Mouse (Mus musculus): ENCODE data around the gene A930033H14Rik.

The A930033H14Rik gene

DNA sequence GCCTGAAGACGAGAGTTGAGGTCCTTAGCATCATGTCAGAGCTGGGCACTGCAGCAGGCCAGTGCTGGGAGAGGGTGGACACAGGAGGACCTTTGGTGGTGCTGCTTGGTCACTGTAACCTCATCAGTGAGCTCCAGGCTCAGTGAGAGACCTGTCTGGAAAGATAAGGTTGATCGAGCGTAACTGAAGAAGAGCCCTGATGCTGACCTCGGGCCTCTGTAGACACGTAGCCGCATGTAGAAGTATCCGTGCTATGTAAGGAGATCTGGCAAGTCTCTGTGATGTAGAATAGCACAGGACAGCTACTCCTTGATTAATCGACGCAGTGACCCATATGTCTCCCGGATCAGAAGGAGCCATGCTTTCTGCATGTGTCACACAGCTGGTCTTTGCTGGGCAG, 19.2 kb downstream of the A930033H14Rik start:
- in situ Hi-C loops (cut with MboI), result no loop called here

DNA sequence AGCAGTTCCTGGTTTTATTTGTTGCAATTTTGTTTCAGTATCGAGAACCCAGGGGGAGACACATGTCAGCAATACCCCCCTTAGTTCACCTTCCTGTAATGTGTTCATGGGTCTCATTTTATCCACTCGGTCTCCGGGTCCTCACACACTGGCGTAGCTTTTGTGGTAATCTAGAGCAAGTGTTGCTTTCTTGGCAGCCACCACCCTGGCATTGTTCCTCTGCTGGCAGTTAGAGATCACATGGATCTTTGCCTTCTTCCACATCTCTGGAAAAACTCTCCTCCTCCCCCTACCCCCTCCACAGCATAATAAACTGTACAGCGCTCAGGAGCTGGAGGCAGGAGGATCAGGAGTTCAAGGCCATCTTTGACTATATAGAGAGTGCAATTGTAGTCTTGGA, 20.6 kb downstream of the A930033H14Rik start:
- in situ Hi-C loops (cut with MboI), result no loop called here

DNA sequence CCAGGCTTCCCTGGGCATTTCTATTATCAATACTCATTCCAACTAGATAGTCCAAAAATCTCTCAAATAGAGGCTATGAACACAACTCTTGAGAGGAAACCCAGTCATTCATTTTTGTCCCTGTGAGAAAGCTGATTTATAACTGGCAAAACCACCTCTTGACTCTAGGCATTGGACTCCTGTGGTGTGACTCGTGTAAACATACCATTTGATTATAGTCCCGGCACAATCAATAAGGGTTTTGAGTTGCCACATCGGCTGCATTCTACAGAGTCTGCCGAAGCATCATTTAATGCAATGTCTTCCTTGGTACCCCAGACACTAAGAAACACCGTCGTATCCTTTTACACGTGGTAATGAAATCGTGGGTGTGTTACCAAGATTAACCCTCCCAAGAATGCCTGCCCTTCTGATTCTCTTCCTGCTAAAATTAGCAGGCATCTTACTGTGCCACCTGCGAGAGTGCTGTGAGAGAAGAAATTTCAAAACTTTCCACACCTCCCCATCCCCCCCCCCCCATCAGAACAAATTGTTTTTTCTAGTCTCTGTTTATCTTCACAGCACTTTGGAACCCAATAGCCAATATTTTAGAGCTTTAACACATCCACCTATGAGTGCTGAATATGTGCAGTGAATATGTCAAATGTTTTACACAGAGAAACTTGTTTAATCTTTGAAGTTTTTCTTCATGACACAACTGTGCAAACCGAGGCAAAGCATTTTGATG, 22.3 kb downstream of the A930033H14Rik start:
- in situ Hi-C loops (cut with MboI), result no loop called here

DNA sequence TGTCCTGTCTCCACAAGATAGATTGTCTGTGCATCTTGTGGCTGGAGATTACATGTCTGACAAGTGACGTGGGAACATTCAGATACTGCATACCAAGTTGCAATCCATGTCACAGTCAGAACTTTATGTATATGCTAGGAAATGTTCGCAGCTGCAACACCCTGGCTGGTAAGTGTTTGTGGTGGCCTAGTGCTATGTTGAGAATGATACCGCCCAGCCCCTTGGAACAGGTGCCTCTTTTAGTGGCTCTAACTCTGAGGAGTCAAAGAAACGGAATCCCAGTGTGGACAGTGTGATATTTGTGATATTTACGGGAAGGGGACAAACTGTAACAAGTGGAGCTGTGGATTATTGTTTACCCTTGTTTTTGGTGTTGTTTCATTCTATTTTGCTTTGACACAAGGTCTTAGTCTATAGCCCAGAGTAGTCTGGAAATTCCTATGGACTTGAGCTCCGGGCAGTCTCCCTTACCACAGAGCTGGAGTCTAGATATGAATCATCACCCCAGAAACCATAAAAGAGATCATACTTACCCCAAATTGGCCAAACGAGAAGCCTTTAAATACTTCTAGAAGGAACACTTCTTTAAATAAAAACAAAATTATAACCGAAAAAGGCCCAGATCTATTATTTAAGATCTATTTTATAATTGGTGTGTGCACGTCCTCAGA, 25.0 kb downstream of the A930033H14Rik start:
- in situ Hi-C loops (cut with MboI), result loop anchor here (5.0 kb wide), 1 partner anchor 119 kb away; no protein-coding TSS in a partner anchor

DNA sequence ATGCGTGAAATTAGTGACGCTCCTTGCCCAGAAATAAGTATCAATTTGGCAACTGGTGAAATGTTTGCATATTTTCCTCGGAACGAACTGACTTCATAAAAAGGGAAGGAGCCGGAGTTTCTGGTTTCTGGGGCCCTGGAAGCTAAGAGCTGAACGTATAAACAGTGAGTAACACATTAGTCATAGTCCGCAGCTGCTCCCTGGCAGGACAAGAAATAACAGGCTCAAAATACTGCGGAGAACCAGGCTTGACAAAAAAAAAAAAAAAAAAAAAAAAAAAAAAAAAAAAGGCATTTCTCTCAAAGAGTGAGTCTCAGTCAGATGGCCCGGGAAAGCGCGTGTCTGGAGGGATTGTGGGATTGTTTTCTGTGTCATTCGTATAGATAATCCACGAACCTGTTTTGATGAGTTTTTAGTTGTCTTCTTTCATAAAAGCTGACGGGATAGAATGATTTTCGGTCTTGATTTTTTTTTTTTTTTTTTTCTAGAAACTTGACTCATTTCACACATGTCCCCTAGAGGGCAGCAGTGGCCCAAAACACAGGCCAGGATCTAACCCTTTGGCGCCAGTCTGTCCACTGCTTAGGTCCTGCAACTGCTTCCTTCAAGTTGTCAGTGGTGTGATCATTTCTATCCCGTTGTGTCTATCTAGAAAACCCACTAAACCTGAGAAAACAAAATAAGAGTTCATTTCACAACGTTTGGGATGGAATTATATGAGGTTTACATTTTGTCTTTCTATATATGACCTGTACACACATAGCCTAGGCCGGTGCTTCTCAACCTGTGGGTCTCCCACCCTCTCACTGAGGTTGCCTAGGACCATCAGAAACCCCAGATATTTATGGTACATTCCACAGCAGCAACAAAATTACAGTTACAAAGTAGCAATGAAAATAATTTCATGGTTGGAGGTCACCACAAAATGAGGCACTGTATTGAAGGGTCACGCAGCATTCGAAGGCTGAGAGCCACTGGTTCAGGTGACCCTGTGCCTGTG, 26.7 kb downstream of the A930033H14Rik start:
- in situ Hi-C loops (cut with MboI), result loop anchor here (5.0 kb wide), 1 partner anchor 121 kb away; no protein-coding TSS in a partner anchor

DNA sequence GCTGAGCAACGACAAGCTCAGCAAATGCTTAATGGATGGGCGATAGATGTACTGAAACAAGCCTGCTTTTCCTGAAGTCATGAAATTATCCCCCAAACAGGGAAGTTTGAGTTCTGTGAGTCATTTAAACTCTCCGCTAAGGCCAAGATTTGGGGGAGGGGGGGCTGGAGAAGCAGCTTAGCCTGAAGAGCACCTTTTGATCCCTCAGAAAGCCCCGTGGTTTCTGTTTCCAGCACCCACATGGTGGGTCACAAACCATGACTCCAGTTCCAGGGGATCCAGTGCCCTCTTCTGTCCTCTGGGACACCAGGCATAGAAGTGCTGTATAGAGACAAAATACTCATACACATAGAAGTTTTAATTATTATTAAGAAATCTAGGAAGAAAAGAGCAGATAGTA, 27.5 kb downstream of the A930033H14Rik start:
- in situ Hi-C loops (cut with MboI), result loop anchor here (5.0 kb wide), 1 partner anchor 122 kb away; no protein-coding TSS in a partner anchor

DNA sequence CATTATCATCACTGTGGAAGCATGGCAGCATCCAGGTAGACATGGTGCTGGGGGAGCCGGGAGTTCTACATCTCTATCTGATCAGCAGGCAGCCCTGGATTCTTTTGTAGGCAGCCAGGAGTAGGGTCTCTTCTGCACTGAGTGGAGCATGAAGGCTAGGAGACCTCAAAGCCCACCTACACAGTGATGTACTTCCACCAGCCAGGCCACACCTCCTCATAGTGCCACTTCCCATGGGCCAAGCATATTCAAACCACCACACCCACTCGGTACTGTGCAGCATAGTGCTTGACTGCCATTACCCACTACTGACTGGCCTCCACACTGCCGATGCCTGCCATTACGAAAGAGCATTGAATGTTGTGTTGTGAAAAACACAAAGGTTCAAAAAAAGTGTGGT, 28.0 kb downstream of the A930033H14Rik start:
- in situ Hi-C loops (cut with MboI), result loop anchor here (5.0 kb wide), 1 partner anchor 122 kb away; no protein-coding TSS in a partner anchor

DNA sequence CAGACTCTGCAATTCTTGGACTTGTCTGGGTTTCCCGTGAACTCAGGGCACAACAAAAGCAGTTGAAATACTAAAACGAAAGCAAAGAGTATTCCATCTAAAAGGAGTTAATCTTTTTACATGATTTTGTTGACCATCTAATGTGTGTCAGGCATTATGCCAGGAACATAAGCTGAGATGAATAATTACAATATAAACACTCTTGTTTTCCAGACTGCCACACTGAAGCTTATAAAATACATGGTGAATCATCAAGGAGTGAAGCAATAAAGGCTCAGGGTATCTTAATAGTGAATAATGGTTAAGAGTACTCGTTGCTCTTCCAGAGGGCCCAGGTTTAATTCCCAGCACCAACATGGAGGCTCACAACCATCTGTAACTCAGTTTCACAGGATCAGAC, 31.9 kb downstream of the A930033H14Rik start:
- in situ Hi-C loops (cut with MboI), result no loop called here

DNA sequence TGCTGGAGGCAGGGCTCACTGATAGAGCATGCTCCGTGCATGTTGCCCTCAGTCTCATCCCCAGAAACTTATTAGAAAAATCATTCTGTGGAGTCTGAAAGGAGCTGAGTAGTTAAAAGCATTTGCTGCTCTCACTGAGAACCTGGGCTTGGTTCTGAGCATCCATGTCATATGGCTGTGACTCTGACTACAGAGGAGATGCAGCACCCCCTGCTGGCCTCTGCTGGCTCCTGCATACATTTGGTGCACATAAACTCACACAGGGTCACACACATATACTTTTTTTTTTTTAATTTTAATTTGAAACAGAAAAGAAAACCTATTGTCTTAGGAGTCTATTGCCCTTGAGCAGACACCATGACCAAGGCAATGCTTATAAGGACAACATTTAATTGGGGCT, 33.6 kb downstream of the A930033H14Rik start:
- in situ Hi-C loops (cut with MboI), result no loop called here

DNA sequence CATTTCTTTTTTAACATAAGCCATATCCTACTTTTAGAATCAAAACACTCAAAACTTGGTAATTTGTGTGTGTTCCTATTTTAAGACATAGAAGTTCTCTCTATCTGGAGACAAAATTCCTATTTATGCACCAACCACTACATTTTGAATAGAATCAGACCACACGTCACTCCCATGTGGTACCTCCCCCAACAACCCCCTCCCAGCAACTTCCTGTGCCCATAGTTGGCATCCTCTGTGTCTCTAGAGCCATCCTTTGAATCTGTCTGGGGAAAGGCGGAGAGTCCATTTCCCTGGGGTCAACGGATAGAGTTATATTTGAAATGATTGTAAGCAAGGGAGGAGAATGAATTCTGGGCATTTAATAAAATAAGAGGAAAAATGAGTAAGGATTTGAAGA, 36.8 kb downstream of the A930033H14Rik start:
- in situ Hi-C loops (cut with MboI), result no loop called here

DNA sequence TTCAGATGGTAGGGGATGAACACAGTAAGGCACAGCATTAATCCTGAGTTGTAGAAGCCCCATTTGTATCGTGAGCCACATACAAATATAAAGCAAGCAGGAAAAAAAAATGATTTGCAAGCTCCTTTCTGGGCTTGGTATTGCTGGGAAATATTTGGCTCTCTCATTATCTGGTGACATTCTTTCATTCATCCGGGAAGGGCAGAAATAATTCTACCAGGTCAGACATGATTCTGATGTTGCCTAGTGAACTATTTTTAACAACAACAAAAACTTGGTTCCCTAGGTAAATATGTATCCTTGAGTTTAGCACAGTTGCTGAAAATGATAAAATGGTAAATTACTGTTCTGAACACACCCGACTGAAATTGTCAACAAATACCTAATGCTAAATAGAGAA, 40.5 kb downstream of the A930033H14Rik start:
- in situ Hi-C loops (cut with MboI), result no loop called here

DNA sequence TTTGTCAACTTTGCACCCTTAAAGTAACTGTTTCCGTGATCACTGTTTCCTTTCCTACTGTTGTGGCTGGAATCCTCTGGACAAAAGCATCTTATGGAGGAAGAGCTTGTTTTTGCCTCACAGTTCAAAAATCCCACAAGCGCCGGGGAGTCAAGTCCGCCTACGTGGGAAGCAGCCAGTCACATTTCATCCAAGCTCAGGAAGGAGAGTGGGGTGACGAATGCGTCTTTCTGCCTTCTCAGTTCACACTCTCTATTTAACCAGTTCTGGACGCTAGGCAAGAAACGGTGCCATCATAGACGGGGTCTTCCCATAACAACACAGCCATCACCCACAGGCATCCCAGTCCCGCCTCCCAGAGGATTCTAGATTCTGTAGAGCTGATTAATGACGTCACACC, 46.4 kb downstream of the A930033H14Rik start:
- in situ Hi-C loops (cut with MboI), result no loop called here

DNA sequence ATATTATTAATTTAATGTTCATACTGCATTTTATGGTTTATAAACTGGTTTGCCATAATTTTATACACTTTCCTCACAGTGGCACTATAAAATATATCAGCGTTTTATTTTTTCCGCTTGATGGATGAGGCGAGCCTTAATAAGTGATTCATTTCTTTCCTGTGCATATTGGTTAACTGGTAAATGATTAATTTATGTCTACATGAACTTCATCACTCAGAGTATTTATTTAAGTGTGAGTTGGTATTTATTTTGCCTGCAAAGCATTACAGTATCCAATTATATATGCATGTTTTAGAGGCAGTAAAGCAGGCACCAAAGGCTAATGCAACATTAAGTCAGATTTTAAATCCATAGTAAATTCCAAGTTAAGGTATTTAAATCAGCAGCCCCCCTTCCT, 47.1 kb downstream of the A930033H14Rik start:
- in situ Hi-C loops (cut with MboI), result no loop called here

DNA sequence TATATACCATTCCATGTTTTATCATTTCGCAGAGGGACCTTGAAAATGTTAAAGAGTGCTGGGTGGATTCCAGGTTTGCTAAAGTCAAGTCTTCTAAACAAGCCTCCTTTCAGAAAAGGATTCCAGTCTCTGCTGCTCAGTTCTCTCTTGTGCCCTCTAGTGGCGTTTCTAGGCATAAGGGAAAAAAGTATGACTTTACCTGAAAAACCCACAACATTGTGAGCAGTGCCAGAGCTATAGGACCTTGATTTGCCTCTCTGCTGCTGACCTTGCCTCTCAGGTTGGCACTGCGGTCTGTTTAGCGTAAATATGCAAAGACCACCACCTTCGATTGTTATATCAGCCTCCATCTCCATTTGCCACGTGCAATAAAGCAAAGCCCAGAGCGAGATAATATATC, 47.8 kb downstream of the A930033H14Rik start:
- in situ Hi-C loops (cut with MboI), result no loop called here

DNA sequence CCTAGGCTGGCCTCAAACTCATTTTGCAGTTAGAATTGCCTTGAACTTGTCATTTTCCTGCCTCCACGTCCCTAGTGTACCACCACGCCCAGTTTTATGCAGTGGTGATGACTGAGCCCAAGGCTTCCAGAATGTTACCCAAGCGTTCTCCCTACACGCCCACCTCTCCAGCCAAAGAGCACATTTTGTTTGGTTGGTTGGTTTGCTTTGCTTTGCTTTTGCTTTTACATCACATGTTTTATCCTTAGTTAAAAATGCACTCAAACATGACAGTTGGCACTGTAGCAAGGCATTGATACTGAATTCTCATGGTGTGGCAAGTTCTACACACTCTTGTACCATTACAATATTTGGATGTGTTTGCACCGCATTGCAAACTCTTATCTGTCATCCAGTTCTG, 49.7 kb downstream of the A930033H14Rik start:
- in situ Hi-C loops (cut with MboI), result no loop called here

DNA sequence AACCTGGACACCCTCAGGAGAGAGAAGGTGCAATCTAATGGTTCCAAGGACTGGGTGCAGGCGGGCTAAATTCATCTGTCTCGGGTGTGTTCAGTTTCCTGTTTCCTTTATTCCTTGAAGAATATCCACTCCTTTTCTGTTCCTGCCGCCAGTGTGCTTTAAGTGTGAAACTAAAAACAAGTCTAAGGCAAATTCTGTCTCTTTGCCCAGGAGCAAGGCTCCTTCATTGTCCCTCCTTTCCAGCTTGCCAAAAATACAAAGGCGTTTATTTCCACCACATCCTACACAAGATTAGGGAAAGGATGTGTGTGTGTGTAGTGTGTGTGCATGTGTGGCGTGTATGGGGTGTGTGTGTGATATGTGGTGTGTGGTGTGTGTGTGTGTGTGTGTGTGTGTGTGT, 50.3 kb downstream of the A930033H14Rik start:
- in situ Hi-C loops (cut with MboI), result no loop called here

DNA sequence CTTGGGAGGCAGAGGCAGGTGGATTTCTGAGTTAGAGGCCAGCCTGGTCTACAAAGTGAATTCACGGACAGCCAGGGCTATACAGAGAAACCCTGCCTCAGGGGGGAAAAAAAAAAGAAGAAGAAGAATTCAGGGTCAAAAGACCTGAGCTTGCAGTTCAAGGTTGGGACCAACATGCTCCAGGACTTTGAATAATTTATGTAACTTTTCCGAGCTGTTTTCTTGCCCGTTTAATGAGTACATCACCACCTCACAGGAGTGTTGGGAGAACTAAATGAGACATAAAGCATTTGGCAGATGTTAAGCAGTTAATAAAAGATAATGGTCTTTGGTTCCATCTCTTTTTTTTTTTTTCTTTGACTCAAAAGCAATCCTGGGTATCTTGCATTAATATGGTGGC, 51.4 kb downstream of the A930033H14Rik start:
- in situ Hi-C loops (cut with MboI), result no loop called here

DNA sequence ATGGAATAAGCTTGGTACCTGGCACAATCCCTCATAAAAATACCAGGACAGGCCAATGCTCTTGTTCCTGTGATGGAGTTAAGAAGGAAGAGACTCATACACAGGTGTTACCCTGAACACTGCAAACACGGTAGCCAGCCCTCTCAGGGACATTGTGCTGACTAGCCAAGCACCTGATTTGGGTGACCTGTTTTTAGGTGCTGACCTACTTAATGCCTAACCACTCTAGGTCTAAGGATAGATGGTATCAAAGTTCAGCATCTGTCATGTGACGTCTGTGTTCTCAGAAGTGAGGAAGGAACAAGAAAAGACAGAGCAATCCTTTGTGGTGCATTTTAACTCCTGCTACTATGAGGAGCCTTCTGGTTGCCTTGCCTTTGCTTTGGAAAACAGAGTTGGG, 52.0 kb downstream of the A930033H14Rik start:
- in situ Hi-C loops (cut with MboI), result no loop called here

Measured in mature B cell (primary cell).